Mouse (Mus musculus) forebrain, embryonic 13.5 days (tissue): ENCODE measurements around the gene Lypd5. TPM values are rescaled to one million over a fixed set of nuclear protein-coding genes. Genes with fewer than 3 reads are reported as not detected.

Source experiments
- ATAC-seq: fragments of 200-750 bp; cut with Nextera tagmentation; 2 replicates; pipeline ENCODE4 v1.8.0; 2017
- H3K27ac ChIP-seq: fragments of 300-500 bp; sonication (generic); 2 replicates; pipeline ENCODE4 v1.5.1; 2015; ENCODE audit warnings: inconsistent platforms, mild to moderate bottlenecking, moderate library complexity
- H3K27me3 ChIP-seq: fragments of 300-500 bp; sonication (generic); 2 replicates; pipeline ENCODE4 v1.6.1; 2015; ENCODE audit warnings: mild to moderate bottlenecking, inconsistent platforms
- H3K36me3 ChIP-seq: fragments of 300-500 bp; sonication (generic); 2 replicates; pipeline ENCODE4 v1.6.1; 2015; ENCODE audit warnings: mild to moderate bottlenecking, inconsistent platforms; ENCODE audit not compliant: poor library complexity, severe bottlenecking
- H3K4me1 ChIP-seq: fragments of 300-500 bp; sonication (generic); 2 replicates; pipeline ENCODE4 v1.6.1; 2015; ENCODE audit warnings: inconsistent platforms
- H3K4me2 ChIP-seq: fragments of 300-500 bp; sonication (generic); 2 replicates; pipeline ENCODE4 v1.6.1; 2015; ENCODE audit warnings: inconsistent platforms, mild to moderate bottlenecking, moderate library complexity
- H3K4me3 ChIP-seq: fragments of 300-500 bp; sonication (generic); 2 replicates; pipeline ENCODE4 v1.5.1; 2015; ENCODE audit warnings: mild to moderate bottlenecking, inconsistent platforms
- H3K9ac ChIP-seq: fragments of 300-500 bp; sonication (generic); 2 replicates; pipeline ENCODE4 v1.6.1; 2015; ENCODE audit warnings: mild to moderate bottlenecking, inconsistent platforms
- H3K9me3 ChIP-seq: fragments of 300-500 bp; sonication (generic); replicated peaks from 2 replicates; pipeline ENCODE4 v1.6.1; 2016; ENCODE audit warnings: inconsistent platforms
- WGBS: fragments of 180-500 bp; shearing (Covaris S2); methylation state at CpG from one replicate; pipeline ENCODE4 v1.1.7; 2015; 5-methylcytosine and 5-hydroxymethylcytosine counted together
- polyA plus RNA-seq: library from polyadenylated mRNA; unstranded; fragments of >200 nt; fragmentation: Nextera tagmentation; extraction: Ambion mirVana; gene quantifications from 2 replicates; pipeline ENCODE4 v1.2.1, GENCODE M21; 2015

The Lypd5 gene
- polyA plus RNA-seq, 1 experiment from 2014 or later = not detected

DNA sequence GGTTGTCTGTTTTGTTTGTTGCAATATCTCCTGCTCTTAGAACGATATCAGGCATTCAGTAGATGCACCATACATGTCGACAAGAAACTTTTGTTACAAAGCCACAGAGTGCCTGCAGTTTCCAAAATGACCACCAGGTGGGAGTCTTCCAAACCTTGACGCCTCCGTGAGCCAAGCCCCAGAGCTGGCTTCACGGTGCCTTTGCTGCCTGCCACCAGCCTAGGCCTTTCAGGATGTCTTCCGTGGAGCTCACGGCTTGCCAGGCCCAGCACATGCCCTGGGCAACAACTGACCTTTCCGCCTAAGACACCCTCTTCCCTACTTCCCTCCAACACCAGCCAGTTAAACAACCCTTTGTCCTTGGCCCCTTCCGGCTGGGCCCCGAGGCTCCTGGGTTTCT is 15.8 kb downstream of the Lypd5 start:
- WGBS = 24% methylated on average over 10 of the region's 10 CpGs
- H3K9ac ChIP-seq = no peak overlapping the region

DNA sequence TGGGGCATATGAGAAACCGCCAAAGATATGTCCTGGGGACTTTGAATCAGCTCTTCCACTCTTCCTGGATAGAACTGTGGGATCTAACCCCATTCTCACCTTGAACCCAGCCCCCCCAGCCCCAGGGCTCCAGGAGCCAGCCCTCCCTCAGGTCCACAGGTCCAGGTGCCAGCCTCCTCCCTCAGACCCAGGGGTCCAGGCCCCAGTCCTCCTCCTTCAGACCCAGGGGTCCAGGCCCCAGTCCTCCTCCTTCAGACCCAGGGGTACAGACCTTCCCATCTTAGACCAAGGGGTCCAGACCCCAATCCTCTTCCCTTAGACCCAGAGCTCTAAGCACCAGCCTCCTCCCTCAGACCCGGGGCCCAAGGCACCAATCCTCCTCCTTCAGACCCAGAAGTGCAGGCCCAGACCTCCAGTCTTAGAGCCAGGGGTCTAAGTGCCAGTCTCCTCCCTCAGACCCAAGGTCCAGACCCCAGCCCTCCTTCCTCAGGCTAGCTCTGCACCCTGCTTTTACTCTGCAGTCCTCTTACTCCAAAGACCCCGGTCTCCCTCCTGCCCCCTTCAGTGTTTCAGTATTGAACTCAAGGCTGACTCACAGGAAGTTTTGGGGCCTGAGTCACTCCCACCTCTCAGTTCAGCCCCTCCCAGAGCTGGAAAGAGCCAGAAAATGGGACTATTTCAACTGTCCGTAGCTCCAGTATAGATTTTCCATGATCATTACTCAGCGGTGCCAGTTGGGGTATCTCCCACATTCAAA is 16.4 kb downstream of the Lypd5 start:
- Histone ChIP-seq H3K9me3 (0 out of 2 replicates have a peak, but pooled peaks cover 4% of the 10 kb centered on the region), H3K4me3 (no peak overlapping the region), H3K27ac (no peak overlapping the region), H3K27me3 (0 out of 2 replicates have a peak, but pooled peaks cover 5% of the 10 kb centered on the region), H3K4me2 (no peak overlapping the region), H3K4me1 (0 out of 2 replicates have a peak, but pooled peaks cover 2% of the 10 kb centered on the region), H3K36me3 (no peaks in the 10 kb centered on the region), H3K9ac (no peak overlapping the region)
- 82% methylated on average over 5 of the region's 5 CpGs for WGBS
- peak; percentile 48; the same call in 1 of the 2 replicates for ATAC-seq

More for the DNA sequence above, 15.8 kb downstream of the Lypd5 start:
- no peak overlapping the region for H3K4me2 ChIP-seq
- H3K4me1 ChIP-seq = 0 out of 2 replicates have a peak, but pooled peaks cover 2% of the 10 kb centered on the region
- H3K36me3 ChIP-seq = no peaks in the 10 kb centered on the region
- 0 out of 2 replicates have a peak, but pooled peaks cover 4% of the 10 kb centered on the region for H3K9me3 ChIP-seq
- H3K27ac ChIP-seq = no peak overlapping the region
- peak; percentile 80 for ATAC-seq
- H3K4me3 ChIP-seq = no peak overlapping the region
- 0 out of 2 replicates have a peak, but pooled peaks cover 5% of the 10 kb centered on the region for H3K27me3 ChIP-seq

DNA sequence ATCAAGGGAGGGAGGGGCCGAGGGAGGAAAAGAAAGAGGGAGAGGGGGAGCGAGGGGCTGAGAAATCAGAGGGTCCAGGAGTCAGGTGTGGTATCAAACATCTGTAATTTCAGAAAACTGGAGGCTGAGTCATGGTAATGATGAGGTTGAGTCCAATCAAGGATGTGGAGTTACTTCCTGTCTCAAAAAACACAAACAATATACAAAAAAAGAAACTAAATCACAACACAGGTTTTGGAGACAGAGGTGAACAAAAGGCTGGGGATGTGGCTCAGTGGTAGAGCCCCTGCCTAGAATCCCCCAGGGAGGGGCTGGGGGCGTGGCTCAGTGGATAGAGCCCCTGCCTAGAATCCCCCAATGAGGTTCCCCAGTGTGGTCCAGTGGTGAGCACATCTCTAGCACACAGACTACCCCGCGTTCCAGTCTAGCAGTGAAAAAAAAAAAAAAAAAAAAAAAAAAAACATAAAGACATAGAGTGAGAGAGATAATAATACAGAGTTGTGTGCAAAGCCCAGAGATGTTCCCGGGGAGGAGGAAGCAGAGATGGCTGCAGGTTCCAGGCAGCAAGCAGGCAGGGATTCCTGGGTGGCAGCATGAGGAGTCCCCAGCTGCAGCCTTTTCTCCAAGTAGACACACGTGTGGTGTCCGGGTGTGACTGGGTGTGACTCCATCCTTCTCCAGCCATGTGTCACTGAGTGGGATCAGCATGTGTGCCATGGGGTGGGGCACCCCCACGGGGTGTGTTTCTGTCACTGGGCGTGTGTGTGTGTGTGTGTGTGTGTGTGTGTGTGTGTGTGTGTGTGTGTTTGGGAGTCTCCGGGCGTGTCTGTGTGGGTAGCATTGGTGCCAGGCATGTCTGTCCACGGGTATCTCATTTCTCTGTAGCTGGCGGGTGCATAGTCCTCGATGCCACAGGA is 18.0 kb downstream of the Lypd5 start:
- no peak overlapping the region for H3K4me3 ChIP-seq
- 0 out of 2 replicates have a peak, but pooled peaks cover 2% of the 10 kb centered on the region for H3K4me1 ChIP-seq
- 83% methylated on average over 13 of the region's 15 CpGs for WGBS
- no peaks in the 10 kb centered on the region for H3K9me3 ChIP-seq
- 0 out of 2 replicates have a peak, but pooled peaks cover 2% of the 10 kb centered on the region for H3K27me3 ChIP-seq
- no peak for ATAC-seq
- no peak overlapping the region for H3K4me2 ChIP-seq
- no peak overlapping the region for H3K9ac ChIP-seq
- no peak overlapping the region for H3K27ac ChIP-seq
- H3K36me3 ChIP-seq = no peaks in the 10 kb centered on the region

DNA sequence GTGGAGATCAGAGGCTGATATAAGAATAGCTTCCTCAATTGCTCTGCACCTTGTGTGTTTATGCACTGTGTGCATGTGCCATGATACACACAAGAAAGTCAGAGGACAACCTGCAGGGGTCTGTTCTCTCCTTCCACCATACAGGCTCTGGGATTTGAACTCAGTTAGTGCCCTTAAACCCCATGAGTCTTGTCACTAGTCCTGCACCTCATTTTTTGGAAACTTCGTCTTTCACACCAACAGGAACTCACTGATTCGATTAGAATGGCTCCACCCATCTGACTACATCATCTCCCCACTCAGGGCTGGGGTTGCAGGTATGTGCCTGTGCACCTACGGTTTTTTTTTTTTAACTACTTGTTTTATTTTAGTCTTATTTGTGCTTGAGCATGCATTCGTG is 19.2 kb downstream of the Lypd5 start:
- H3K9me3 ChIP-seq = no peaks in the 10 kb centered on the region

DNA sequence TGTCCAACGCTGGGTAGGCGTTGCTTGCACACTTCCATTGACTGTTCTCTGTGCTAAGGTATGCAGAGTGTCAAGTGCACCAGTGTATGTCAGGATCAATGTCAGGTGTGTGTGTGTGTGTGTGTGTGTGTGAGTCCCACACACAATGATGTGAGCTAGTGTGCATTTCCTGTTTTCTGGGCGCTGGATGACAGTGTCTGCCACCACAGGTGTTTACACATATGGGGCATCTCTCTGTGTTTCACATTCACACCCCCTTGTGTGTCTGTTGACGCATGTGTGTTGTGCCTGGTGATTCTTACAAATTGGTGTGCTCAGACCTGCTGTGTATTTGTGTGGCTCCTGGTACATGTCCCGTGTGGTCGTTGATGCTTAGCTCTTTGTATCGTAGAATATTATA is 19.9 kb downstream of the Lypd5 start:
- Histone ChIP-seq H3K27me3 (0 out of 2 replicates have a peak, but pooled peaks cover 2% of the 10 kb centered on the region), H3K9ac (no peak overlapping the region), H3K27ac (no peak overlapping the region), H3K4me3 (no peak overlapping the region), H3K4me2 (no peak overlapping the region), H3K36me3 (no peaks in the 10 kb centered on the region), H3K9me3 (no peaks in the 10 kb centered on the region), H3K4me1 (peaks cover 11% of the 10 kb centered on the region)
- no peak for ATAC-seq
- 91% methylated on average over 7 of the region's 7 CpGs for WGBS

More for the DNA sequence above, 19.2 kb downstream of the Lypd5 start:
- Histone ChIP-seq H3K27me3 (0 out of 2 replicates have a peak, but pooled peaks cover 2% of the 10 kb centered on the region), H3K9ac (no peak overlapping the region), H3K4me1 (peaks cover 4% of the 10 kb centered on the region), H3K27ac (no peak overlapping the region), H3K4me2 (no peak overlapping the region), H3K36me3 (no peaks in the 10 kb centered on the region), H3K4me3 (no peak overlapping the region)
- no peak for ATAC-seq
- 66% methylated on average over 4 of the region's 4 CpGs for WGBS

DNA sequence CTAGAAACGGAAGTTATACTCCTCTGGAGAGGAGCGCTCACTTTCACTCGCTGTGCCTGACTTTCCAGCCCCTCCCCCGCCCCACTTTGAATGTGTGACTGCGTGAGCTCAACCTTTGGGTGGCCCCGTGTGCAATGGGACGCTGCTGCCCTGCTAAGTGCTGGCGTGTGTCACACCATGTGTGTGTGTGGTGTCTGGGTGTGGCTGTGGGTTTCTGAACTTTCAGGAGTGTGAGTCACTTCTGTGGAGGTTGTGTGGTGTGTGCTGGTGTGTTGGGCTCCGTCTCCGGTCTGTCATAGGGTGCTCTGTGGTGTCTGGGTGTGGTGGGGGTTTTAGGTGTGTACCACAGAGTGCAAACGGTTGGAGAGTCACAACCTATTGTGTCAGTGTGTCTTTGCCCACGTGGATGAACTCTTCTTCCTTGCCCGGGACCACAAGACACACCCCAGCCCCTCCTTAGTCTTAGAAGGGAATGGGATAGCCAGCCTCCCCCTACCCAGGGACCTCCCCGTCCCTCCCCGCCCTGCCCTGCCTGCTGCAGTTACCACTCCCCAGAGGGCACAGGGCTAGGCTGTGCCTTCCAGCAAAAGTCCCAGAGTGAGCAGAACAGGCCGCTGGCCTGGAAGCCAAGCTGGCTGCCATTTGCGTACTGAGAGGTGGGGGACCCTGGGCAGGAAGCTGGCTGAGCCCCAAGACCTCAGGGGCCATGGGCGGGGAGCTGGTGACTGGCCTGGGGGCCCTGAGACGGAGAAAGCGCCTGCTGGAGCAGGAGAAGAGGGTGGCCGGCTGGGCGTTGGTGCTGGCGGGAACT is 20.9 kb downstream of the Lypd5 start, which contains the start of gene Kcnn4:
Kcnn4 (plus strand) TSS at position 533 of the 811 bp plus-strand sequence.
- 46% methylated on average over 23 of the region's 23 CpGs for WGBS
- Histone ChIP-seq H3K4me1 (peaks cover 12% of the 10 kb centered on the region), H3K9me3 (no peaks in the 10 kb centered on the region), H3K4me3 (no peak within 1 kb of the TSS), H3K27ac (no peak within 1 kb of the TSS), H3K36me3 (no peaks in the 10 kb centered on the region), H3K4me2 (no peak within 1 kb of the TSS), H3K27me3 (no peaks in the 10 kb centered on the region), H3K9ac (no peak within 1 kb of the TSS)
- ATAC-seq = no peak

DNA sequence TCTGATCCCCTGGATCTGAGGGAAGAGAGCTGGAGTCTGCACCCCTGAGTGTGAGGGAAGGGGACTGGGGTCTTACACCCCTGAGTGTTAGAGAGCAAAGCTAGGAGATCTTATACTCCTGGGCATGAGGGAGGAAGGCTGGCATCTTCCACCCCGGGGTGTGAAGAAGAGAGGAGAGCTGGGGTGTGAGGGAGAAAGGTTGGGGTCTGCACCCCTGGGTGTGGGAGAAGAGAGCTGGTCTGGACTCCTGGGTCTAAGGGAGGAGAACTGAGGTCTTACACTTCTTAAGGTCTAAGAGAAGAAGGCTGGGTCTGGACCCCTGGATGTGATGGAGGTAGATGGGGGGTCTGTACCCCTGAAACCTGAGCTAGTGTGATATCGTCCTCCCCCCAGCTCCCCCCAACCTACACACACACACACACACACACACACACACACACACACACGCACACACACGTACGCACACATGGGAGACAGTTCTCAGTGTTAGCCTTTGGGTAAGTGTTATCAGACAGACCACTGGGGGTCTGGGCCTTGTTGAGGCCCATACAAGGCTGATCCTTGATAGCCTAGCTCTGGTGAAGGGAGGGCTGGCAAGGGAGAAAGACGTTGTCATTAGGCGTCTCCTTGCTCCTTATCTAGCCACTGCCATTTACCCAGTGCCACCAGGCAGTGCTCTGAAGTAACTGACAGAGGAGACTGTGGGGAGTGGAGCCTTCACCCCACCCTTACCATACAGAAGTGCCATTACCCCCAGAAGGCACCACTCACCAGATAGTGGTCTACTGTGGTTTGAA is 22.2 kb downstream of the Lypd5 start:
- Histone ChIP-seq H3K27ac (no peak overlapping the region), H3K9ac (no peak overlapping the region), H3K4me3 (no peak overlapping the region), H3K4me2 (no peak overlapping the region), H3K36me3 (no peaks in the 10 kb centered on the region), H3K4me1 (peaks cover 11% of the 10 kb centered on the region), H3K27me3 (0 out of 2 replicates have a peak, but pooled peaks cover under 1% of the 10 kb centered on the region), H3K9me3 (no peaks in the 10 kb centered on the region)
- ATAC-seq = no peak
- 81% methylated on average over 7 of the region's 7 CpGs for WGBS

DNA sequence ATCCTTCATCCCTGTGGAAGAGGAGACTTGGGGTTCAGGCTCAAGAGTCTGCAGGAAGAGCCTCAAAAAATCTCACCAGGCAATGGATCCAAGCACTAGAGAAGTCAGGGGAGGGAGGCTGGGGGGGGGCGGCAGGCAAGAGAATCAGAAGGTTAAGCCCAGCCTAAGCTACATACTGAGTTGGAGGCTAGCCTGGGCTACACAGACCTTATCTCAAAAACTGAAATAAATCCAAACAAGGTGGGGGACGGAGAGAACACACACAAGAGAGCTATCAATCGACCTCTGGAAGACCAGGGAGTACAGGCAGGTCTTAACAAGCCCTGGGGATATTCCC is 22.8 kb downstream of the Lypd5 start:
- H3K9ac ChIP-seq = no peak overlapping the region
- H3K27me3 ChIP-seq = peaks cover 6% of the 10 kb centered on the region; the same call in 1 of the 2 replicates
- no peaks in the 10 kb centered on the region for H3K9me3 ChIP-seq
- ATAC-seq = no peak
- H3K4me3 ChIP-seq = no peak overlapping the region
- no peaks in the 10 kb centered on the region for H3K36me3 ChIP-seq
- 65% methylated on average over 3 of the region's 3 CpGs for WGBS
- H3K27ac ChIP-seq = no peak overlapping the region
- no peak overlapping the region for H3K4me2 ChIP-seq
- peaks cover 12% of the 10 kb centered on the region for H3K4me1 ChIP-seq

DNA sequence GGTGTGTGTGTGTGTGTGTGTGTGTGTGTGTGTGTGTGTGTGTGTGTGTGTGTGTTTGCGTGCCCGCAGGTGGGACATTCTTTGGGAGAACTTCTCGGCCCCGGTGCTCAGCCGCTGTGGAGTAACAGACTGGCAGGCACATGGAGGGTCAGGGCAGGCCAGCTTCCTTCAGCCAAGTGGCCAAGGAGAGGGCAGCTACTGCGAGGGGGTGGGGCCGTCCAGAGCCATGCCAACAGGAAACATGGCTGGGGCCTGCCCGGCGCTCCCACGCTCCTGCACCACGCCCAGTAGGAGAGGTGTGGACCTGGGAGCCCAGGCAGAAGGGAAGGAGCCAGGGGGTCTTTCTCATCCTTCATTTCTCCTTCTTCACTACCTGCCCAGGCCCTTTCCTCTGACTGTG is 23.3 kb downstream of the Lypd5 start:
- no peak overlapping the region for H3K9ac ChIP-seq
- peaks cover 11% of the 10 kb centered on the region; the same call in 1 of the 2 replicates for H3K27me3 ChIP-seq
- ATAC-seq = no peak
- H3K36me3 ChIP-seq = no peaks in the 10 kb centered on the region
- H3K4me1 ChIP-seq = peaks cover 17% of the 10 kb centered on the region
- H3K4me3 ChIP-seq = no peak overlapping the region
- H3K9me3 ChIP-seq = no peaks in the 10 kb centered on the region
- no peak overlapping the region for H3K4me2 ChIP-seq
- 90% methylated on average over 9 of the region's 11 CpGs for WGBS
- H3K27ac ChIP-seq = no peak overlapping the region

DNA sequence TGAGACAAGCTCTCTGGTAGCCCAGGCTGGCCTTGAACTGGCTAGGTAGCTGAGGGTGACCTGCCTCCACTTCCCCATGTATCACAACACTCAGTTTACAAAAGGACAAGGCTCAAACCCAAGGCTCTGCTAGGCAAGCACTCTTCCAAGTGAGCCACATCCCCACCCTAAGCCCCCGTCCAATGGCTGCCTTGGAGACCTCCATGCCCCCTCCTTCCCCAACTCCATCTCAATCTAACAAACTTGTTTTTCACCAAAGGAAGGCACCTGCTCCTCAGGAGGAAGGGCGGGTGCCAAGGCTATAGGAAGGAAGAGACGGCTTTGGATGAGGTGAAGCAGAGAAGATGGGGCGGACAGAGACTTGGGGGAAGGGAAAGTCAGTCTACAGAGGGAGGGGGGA is 23.8 kb downstream of the Lypd5 start:
- Histone ChIP-seq H3K4me1 (peaks cover 20% of the 10 kb centered on the region), H3K4me2 (no peak overlapping the region), H3K4me3 (no peak overlapping the region), H3K9ac (no peak overlapping the region), H3K9me3 (no peaks in the 10 kb centered on the region), H3K36me3 (no peaks in the 10 kb centered on the region), H3K27me3 (peaks cover 14% of the 10 kb centered on the region; the same call in 1 of the 2 replicates), H3K27ac (no peak overlapping the region)
- 75% methylated on average over 4 of the region's 4 CpGs for WGBS
- ATAC-seq = no peak
